Mouse (Mus musculus) heart, adult 2 months (tissue): ENCODE data around the gene Lrwd1. TPM values are rescaled to one million over a fixed set of nuclear protein-coding genes. Genes with fewer than 3 reads are reported as not detected.

Experiments
- DNase-seq, 2 experiments: peaks; one replicate each; pipeline ENCODE4 v3.0.0; 2021
- H3K27ac ChIP-seq: fragments of 200-600 bp; 2 replicates; pipeline ENCODE4 v1.8.1; 2022
- H3K27me3 ChIP-seq: fragments of 200-500 bp; 2 replicates; pipeline ENCODE4 v1.6.1; 2012; ENCODE audit warnings: mild to moderate bottlenecking, low read length, inconsistent platforms, mixed read lengths; ENCODE audit not compliant: control insufficient read depth, insufficient read depth
- H3K36me3 ChIP-seq: fragments of 200-500 bp; 2 replicates; pipeline ENCODE4 v1.6.1; 2012; ENCODE audit warnings: low read length, inconsistent platforms; ENCODE audit not compliant: control insufficient read depth, insufficient read depth
- H3K4me1 ChIP-seq: fragments of 200-500 bp; 2 replicates; pipeline ENCODE4 v1.6.1; 2011; ENCODE audit warnings: low read length; ENCODE audit not compliant: control insufficient read depth, insufficient read depth
- H3K4me3 ChIP-seq: fragments of 200-600 bp; 2 replicates; pipeline ENCODE4 v1.8.1; 2022
- H3K79me2 ChIP-seq: fragments of 200-500 bp; replicated peaks from 2 replicates; pipeline ENCODE4 v1.6.1; 2012; ENCODE audit warnings: mild to moderate bottlenecking, inconsistent platforms, low read length, moderate library complexity, mixed read lengths; ENCODE audit not compliant: control insufficient read depth, insufficient read depth
- H3K9ac ChIP-seq: fragments of 200-500 bp; 2 replicates; pipeline ENCODE4 v1.6.1; 2012; ENCODE audit warnings: low read depth, mild to moderate bottlenecking, control low read depth, inconsistent platforms, low read length, mixed read lengths
- CTCF ChIP-seq: fragments of 200-600 bp; IDR thresholded peaks from 2 replicates; pipeline ENCODE4 v1.8.1; 2022; ENCODE audit warnings: antibody characterized with exemption, mild to moderate bottlenecking, moderate library complexity
- EP300 ChIP-seq: fragments of 200-500 bp; IDR thresholded peaks from 2 replicates; pipeline ENCODE4 v1.6.1; 2011; ENCODE audit warnings: low read depth, low read length, control low read depth; ENCODE audit not compliant: insufficient read depth
- POLR2A ChIP-seq: fragments of 200-500 bp; IDR thresholded peaks from 2 replicates; pipeline ENCODE4 v1.6.1; 2011; ENCODE audit warnings: mild to moderate bottlenecking, low read depth, low read length, control low read depth; ENCODE audit not compliant: insufficient read depth
- WGBS: fragments of 180-500 bp; shearing (Covaris S2); methylation state at CpG from one replicate; pipeline ENCODE4 v1.1.7; 2018; 5-methylcytosine and 5-hydroxymethylcytosine counted together
- intact Hi-C: fragments of 180-260 bp; cut with DNase I; formaldehyde crosslinking; loops from one replicate; pipeline ENCODE4 v1.15.1; 2025
- polyA plus RNA-seq: library from polyadenylated mRNA; depleted of rRNA; stranded (reverse); fragments of >200 nt; gene quantifications from 2 replicates; pipeline ENCODE4 v1.2.3, GENCODE M21; 2012
- total RNA-seq, 2 experiments: library from RNA; stranded (reverse); gene quantifications; 2 replicates each; pipeline ENCODE4 v1.2.3; 2021

Gene Lrwd1
- total and polyA plus RNA-seq, 3 experiments = 5.4 to 11.5 (median 5.5) TPM

DNA sequence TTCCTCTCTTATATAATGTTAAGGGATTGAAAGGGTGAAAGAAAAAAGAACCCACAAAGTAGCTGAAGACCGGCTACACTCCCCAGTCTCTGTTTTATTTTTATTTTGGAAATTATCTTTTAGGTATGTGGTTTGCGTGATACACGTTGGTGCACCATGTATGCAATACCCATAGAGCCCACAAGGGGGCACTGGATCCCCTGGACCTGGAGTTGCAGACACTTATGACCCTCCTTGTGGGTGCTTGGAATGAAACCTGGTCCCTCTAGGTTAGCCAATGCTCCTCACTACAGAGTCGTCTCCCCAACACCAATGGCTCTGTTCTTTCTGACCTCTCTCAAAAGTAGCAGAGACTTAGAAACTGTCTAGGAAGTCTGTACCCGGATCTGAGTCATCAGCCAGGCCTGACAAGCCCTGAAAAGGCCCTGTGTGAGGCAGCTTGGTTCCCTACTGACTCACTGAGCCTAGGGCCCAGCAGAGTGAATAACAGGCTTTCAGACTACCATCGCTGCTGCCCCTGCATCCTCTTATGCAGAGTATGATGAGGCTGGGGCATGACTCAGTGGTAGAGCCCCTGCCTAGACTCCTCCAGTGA is 7.4 kb upstream of the Lrwd1 start:
- Histone ChIP-seq H3K4me1 (no peaks in the 10 kb centered on the region), H3K27me3 (no peaks in the 10 kb centered on the region), H3K9ac (no peak overlapping the region), H3K27ac (no peak overlapping the region), H3K36me3 (no peaks in the 10 kb centered on the region; the same call in 1 of the 2 replicates), H3K4me3 (no peak overlapping the region), H3K79me2 (no peaks in the 10 kb centered on the region)
- no peak for DNase-seq
- WGBS = 84% methylated on average over 6 of the region's 6 CpGs
- intact Hi-C loops = no loop called here
- no peak for TF ChIP-seq POLR2A
- TF ChIP-seq CTCF = peak; percentile 64

DNA sequence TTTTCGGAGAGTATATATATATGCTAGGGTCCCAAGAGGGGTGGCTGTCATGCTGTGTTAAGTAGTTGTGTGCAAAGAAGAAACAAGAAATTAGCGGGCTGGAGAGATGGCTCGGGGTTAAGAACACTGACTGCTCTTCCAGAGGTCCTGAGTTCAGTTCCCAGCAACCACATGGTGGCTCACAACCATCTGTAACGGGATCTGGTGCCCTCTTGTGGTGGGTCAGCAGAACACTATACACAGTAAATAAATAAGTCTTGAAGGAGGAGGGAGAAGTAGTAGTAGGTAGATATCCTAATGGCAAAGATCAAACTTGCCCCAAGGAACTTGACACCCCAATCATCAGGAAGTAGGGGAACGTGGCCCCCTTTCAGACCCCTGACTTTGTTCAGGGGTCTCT is 6.9 kb upstream of the Lrwd1 start:
- no peak for DNase-seq
- Histone ChIP-seq H3K27ac (no peak overlapping the region), H3K9ac (no peak overlapping the region), H3K27me3 (no peaks in the 10 kb centered on the region), H3K36me3 (no peaks in the 10 kb centered on the region; the same call in 1 of the 2 replicates), H3K79me2 (no peaks in the 10 kb centered on the region), H3K4me1 (no peaks in the 10 kb centered on the region), H3K4me3 (no peak overlapping the region)
- TF ChIP-seq POLR2A = no peak
- no peak for TF ChIP-seq EP300
- TF ChIP-seq CTCF = no peak
- intact Hi-C loops = no loop called here
- WGBS = 91% methylated on average over 5 of the region's 5 CpGs

GRCm38 (mm10) chr5:136140057-136140482 is 4.2 kb upstream of the Lrwd1 start:
- Histone ChIP-seq H3K79me2 (no peaks in the 10 kb centered on the region), H3K36me3 (no peaks in the 10 kb centered on the region; the same call in 1 of the 2 replicates), H3K9ac (no peak overlapping the region), H3K27ac (no peak overlapping the region), H3K4me1 (no peaks in the 10 kb centered on the region), H3K4me3 (no peak overlapping the region), H3K27me3 (no peaks in the 10 kb centered on the region)
- 79% methylated on average over 10 of the region's 10 CpGs for whole genome bisulfite sequencing
- TF ChIP-seq POLR2A (no peak), CTCF (no peak), EP300 (no peak)
- intact Hi-C loops = no loop called here
- DNase-seq = peak in 1 of 2 experiments; percentile 37

GRCm38 (mm10) chr5:136139393-136139792 is 3.5 kb upstream of the Lrwd1 start:
- no peaks in the 10 kb centered on the region for H3K27me3 ChIP-seq
- WGBS = 82% methylated on average over 13 of the region's 13 CpGs
- intact Hi-C loops = loop anchor here (5.0 kb wide), 1 partner anchor 157 kb away; the partner anchor contains the start of gene Zp3
- no peak for DNase-seq
- no peak overlapping the region for H3K4me3 ChIP-seq
- no peak overlapping the region for H3K27ac ChIP-seq
- H3K36me3 ChIP-seq = no peaks in the 10 kb centered on the region; the same call in 1 of the 2 replicates
- no peaks in the 10 kb centered on the region for H3K79me2 ChIP-seq
- no peak overlapping the region for H3K9ac ChIP-seq
- TF ChIP-seq CTCF (no peak), EP300 (no peak), POLR2A (no peak)
- H3K4me1 ChIP-seq = peaks cover 2% of the 10 kb centered on the region; the same call in 1 of the 2 replicates

DNA sequence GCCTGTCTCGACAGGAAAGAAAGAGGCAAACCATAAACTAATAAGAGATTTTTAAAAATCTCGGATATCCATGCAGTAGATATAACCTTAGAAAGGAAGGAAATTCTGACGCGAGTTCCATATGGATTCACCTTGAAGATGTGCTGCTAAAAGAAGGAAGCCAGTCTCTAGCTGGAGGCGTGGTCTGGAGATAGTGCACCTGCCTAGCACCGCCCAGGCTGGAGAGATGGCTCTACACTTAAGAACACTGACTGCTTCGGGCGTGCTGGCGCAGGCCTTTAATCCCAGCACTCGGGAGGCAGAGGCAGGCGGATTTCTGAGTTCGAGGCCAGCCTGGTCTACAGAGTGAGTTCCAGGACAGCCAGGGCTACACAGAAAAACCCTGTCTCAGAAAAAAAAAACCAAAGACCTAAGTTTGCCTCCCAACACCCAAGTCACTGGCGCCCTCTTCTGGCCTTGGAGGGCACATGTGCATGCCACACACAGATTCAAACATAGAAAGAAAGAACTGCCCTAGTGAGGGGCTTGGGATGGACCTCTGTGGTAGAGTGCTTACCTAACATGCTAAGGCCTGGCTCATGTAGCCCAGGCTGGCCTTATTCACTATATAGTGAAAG is 1.9 kb upstream of the Lrwd1 start:
- DNase-seq = peak in 1 of 2 experiments; percentile 61
- WGBS = 77% methylated on average over 13 of the region's 13 CpGs

DNA sequence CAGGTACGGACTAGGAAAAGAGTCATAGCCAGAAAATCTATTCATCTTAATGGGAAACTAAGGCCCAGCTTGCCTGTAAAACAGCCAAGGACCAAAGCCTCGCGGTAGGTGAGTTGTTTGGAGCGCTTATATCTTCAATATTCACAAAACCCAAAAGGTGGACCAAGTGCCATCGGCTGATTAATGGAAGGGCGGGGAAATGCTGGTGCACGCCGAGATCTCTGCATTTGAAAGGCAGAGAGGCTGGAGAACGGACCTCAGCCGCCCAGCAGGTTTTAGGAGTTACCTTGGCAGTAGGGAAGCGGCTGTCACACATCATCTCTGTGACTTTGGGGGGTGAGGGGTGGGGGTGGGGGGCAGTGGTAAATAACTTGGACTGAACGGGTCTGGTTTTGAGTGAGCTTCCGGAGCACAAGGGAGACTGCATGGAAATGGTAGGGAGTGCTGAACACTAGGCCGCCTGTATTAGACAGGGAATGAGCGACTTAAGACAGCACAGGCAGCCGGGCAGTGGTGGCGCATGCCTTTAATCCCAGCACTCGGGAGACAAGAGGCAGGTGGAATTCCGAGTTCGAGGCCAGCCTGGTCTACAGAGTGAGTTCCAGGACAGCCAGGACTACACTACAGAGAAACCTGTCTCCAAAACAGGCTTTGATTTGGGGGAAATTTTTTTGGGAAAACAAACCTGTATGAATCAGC is 567 bp upstream of the Lrwd1 start:
- Histone ChIP-seq H3K4me3 (peak overlapping the region; percentile 97), H3K9ac (peak overlapping the region; percentile 83), H3K4me1 (peaks cover 2% of the 10 kb centered on the region; the same call in 1 of the 2 replicates), H3K27me3 (no peaks in the 10 kb centered on the region), H3K27ac (peak overlapping the region; percentile 87), H3K36me3 (no peaks in the 10 kb centered on the region; the same call in 1 of the 2 replicates), H3K79me2 (no peaks in the 10 kb centered on the region)
- intact Hi-C loops = loop anchor here (1.0 to 5.0 kb wide), 3 partner anchors 20 to 154 kb away; partner anchors contain the start of genes Orai2, Polr2j and Zp3
- WGBS = 4% methylated on average over 20 of the region's 20 CpGs
- TF ChIP-seq CTCF (no peak), EP300 (no peak), POLR2A (no peak)
- no peak for DNase-seq

More for the DNA sequence above, 1.9 kb upstream of the Lrwd1 start:
- Histone ChIP-seq H3K9ac (no peak overlapping the region), H3K36me3 (no peaks in the 10 kb centered on the region; the same call in 1 of the 2 replicates), H3K27me3 (no peaks in the 10 kb centered on the region), H3K4me3 (no peak overlapping the region), H3K27ac (no peak overlapping the region), H3K79me2 (no peaks in the 10 kb centered on the region), H3K4me1 (peaks cover 2% of the 10 kb centered on the region; the same call in 1 of the 2 replicates)
- TF ChIP-seq CTCF (peak; percentile 73), EP300 (no peak)
- intact Hi-C loops = loop anchor here (1.0 to 5.0 kb wide), 3 partner anchors 33 to 155 kb away; partner anchors contain the start of genes Orai2 and Zp3
